Mouse (Mus musculus): ENCODE data around the gene Gm10570. TPM values are rescaled to one million over a fixed set of nuclear protein-coding genes. Genes with fewer than 3 reads are reported as not detected.
A peak's percentile ranks its signal among the peaks of the same experiment; 100 is the strongest.

Gene Gm10570
- not detected in 2 replicates for polyA plus RNA-seq (2014; fragmentation: Nextera tagmentation; extraction: Ambion mirVana)

GRCm38 (mm10) chr4:130308231-130309081 is at the start of gene Gm10570, which contains the start of gene Fabp3:
Gene Gm10570 (minus strand): TSS chr4:130308674.
Gene Fabp3 (plus strand): TSS chr4:130308595.
- no peaks in the 10 kb centered on the region for H3K9me3 ChIP-seq (ENCODE audit: control insufficient read depth, low read length)
- peaks cover 41% of the 10 kb centered on the region for H3K27me3 ChIP-seq (ENCODE audit: control insufficient read depth, insufficient read depth, low read length)
- WGBS, result under 1% methylated on average over 52 of the region's 52 CpGs
- peaks cover 12% of the 10 kb centered on the region for H3K4me1 ChIP-seq (ENCODE audit: control insufficient read depth, insufficient read depth, low read length)
- peak within 1 kb of the TSS; percentile 40 for H3K4me3 ChIP-seq (ENCODE audit: low read depth, low read length)
- ATAC-seq (ENCODE audit: insufficient read depth, low FRiP score, low TSS enrichment) (no peak; the same call in 1 of the 2 replicates), DNase-seq (ENCODE audit: low spot score) (peak; percentile 73)
- no peaks in the 10 kb centered on the region for H3K36me3 ChIP-seq (ENCODE audit: control insufficient read depth, insufficient read depth, low read length)
- H3K9ac ChIP-seq (ENCODE audit: low read length), result peak within 1 kb of the TSS; percentile 49
- H3K27ac ChIP-seq (ENCODE audit: low read depth, low read length), result no peak within 1 kb of the TSS
- H3K4me2 ChIP-seq (ENCODE audit: low read depth), result peak within 1 kb of the TSS; percentile 79

DNA sequence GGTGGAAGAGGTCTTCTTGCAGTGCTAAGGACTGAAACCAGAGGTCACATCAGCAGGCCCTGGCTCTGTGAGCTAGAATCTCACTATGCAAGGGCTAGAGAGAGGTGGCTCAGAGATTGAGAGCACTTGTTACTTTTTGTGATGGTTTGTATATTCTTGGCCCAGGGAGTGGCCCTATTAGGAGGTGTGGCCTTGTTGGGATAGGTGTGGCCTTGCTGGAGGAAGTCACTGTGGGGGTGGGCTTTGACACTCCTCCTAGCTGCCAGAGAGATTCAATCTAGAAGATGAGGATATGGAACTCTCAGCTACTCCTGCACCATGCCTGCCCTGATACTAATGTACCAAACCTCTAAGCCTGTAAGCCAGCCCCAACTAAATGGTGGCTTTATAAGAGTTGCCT is 49.5 kb upstream of the Gm10570 start:
- no peak overlapping the region for H3K9ac ChIP-seq (ENCODE audit: low read length)
- H3K27ac ChIP-seq (ENCODE audit: low read depth, low read length), result no peak overlapping the region
- H3K4me3 ChIP-seq (ENCODE audit: low read depth, low read length), result no peak overlapping the region
- H3K36me3 ChIP-seq (ENCODE audit: control insufficient read depth, insufficient read depth, low read length), result peaks cover 2% of the 10 kb centered on the region
- ATAC-seq (ENCODE audit: insufficient read depth, low FRiP score, low TSS enrichment) (no peak), DNase-seq (ENCODE audit: low spot score) (no peak)
- no peaks in the 10 kb centered on the region for H3K27me3 ChIP-seq (ENCODE audit: control insufficient read depth, insufficient read depth, low read length)
- no peaks in the 10 kb centered on the region for H3K9me3 ChIP-seq (ENCODE audit: control insufficient read depth, low read length)
- peaks cover 16% of the 10 kb centered on the region for H3K4me1 ChIP-seq (ENCODE audit: control insufficient read depth, insufficient read depth, low read length)
- H3K4me2 ChIP-seq (ENCODE audit: low read depth), result no peak overlapping the region

GRCm38 (mm10) chr4:130352588-130352987 is 44.1 kb upstream of the Gm10570 start:
- no peak for DNase-seq (ENCODE audit: low spot score)
- Histone ChIP-seq H3K4me3 (ENCODE audit: low read depth, low read length) (no peak overlapping the region), H3K36me3 (ENCODE audit: control insufficient read depth, insufficient read depth, low read length) (peaks cover 14% of the 10 kb centered on the region), H3K9me3 (ENCODE audit: control insufficient read depth, low read length) (no peaks in the 10 kb centered on the region), H3K27me3 (ENCODE audit: control insufficient read depth, insufficient read depth, low read length) (no peaks in the 10 kb centered on the region), H3K4me1 (ENCODE audit: control insufficient read depth, insufficient read depth, low read length) (no peaks in the 10 kb centered on the region), H3K27ac (ENCODE audit: low read depth, low read length) (no peak overlapping the region), H3K4me2 (ENCODE audit: low read depth) (no peak overlapping the region), H3K9ac (ENCODE audit: low read length) (no peak overlapping the region)
- 93% methylated on average over 7 of the region's 7 CpGs for WGBS
- ATAC-seq (ENCODE audit: insufficient read depth, low FRiP score, low TSS enrichment), result no peak

- ATAC-seq (ENCODE audit: insufficient read depth, low FRiP score, low TSS enrichment), result no peak
- no peak for DNase-seq (ENCODE audit: low spot score)
- Histone ChIP-seq H3K4me3 (ENCODE audit: low read depth, low read length) (no peak overlapping the region), H3K9ac (ENCODE audit: low read length) (no peak overlapping the region), H3K4me1 (ENCODE audit: control insufficient read depth, insufficient read depth, low read length) (no peaks in the 10 kb centered on the region), H3K27me3 (ENCODE audit: control insufficient read depth, insufficient read depth, low read length) (no peaks in the 10 kb centered on the region), H3K4me2 (ENCODE audit: low read depth) (no peak overlapping the region), H3K9me3 (ENCODE audit: control insufficient read depth, low read length) (no peaks in the 10 kb centered on the region), H3K27ac (ENCODE audit: low read depth, low read length) (no peak overlapping the region), H3K36me3 (ENCODE audit: control insufficient read depth, insufficient read depth, low read length) (peaks cover 14% of the 10 kb centered on the region)
- WGBS, result 89% methylated on average over 16 of the region's 16 CpGs
Measured at GRCm38 (mm10) chr4:130350690-130351422, 42.4 kb upstream of the Gm10570 start.

- Histone ChIP-seq H3K27me3 (ENCODE audit: control insufficient read depth, insufficient read depth, low read length) (no peaks in the 10 kb centered on the region), H3K36me3 (ENCODE audit: control insufficient read depth, insufficient read depth, low read length) (peaks cover 14% of the 10 kb centered on the region), H3K4me3 (ENCODE audit: low read depth, low read length) (no peak overlapping the region), H3K4me1 (ENCODE audit: control insufficient read depth, insufficient read depth, low read length) (no peaks in the 10 kb centered on the region), H3K9me3 (ENCODE audit: control insufficient read depth, low read length) (no peaks in the 10 kb centered on the region), H3K9ac (ENCODE audit: low read length) (no peak overlapping the region), H3K27ac (ENCODE audit: low read depth, low read length) (no peak overlapping the region), H3K4me2 (ENCODE audit: low read depth) (no peak overlapping the region)
- ATAC-seq (ENCODE audit: insufficient read depth, low FRiP score, low TSS enrichment), result no peak
- no peak for DNase-seq (ENCODE audit: low spot score)
- 92% methylated on average over 6 of the region's 6 CpGs for WGBS
Measured at GRCm38 (mm10) chr4:130349666-130350065, 41.2 kb upstream of the Gm10570 start.

- 36% methylated on average over 4 of the region's 4 CpGs for WGBS
- H3K36me3 ChIP-seq (ENCODE audit: control insufficient read depth, insufficient read depth, low read length), result peaks cover 8% of the 10 kb centered on the region
- H3K27me3 ChIP-seq (ENCODE audit: control insufficient read depth, insufficient read depth, low read length), result no peaks in the 10 kb centered on the region
- H3K9ac ChIP-seq (ENCODE audit: low read length), result no peak overlapping the region
- DNase-seq (ENCODE audit: low spot score), result peak; percentile 53
- H3K4me3 ChIP-seq (ENCODE audit: low read depth, low read length), result no peak overlapping the region
- no peaks in the 10 kb centered on the region for H3K4me1 ChIP-seq (ENCODE audit: control insufficient read depth, insufficient read depth, low read length)
- no peak for ATAC-seq (ENCODE audit: insufficient read depth, low FRiP score, low TSS enrichment)
- H3K4me2 ChIP-seq (ENCODE audit: low read depth), result no peak overlapping the region
- no peak overlapping the region for H3K27ac ChIP-seq (ENCODE audit: low read depth, low read length)
- H3K9me3 ChIP-seq (ENCODE audit: control insufficient read depth, low read length), result no peaks in the 10 kb centered on the region
Measured at GRCm38 (mm10) chr4:130341691-130342090, 33.2 kb upstream of the Gm10570 start.

DNA sequence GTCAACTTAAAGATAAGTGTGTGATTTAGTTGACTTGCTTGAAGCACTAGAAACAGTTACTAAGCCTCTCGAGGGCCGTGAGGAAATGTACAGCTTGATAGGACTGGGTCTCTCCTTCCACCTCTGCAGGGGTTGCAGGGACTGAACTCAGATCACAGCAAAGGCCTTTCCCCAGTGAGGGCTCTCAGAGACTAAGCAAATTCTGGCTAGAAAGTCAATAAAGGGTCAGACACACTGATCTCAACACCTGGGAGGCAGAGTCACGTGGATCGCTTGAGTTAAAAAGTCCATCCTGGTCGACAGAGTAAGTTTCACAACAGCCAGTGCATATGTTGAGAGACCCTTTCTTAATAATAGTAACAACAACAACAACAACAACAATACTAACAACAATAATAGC is 27.4 kb upstream of the Gm10570 start:
- ATAC-seq (ENCODE audit: insufficient read depth, low FRiP score, low TSS enrichment) (no peak), DNase-seq (ENCODE audit: low spot score) (no peak)
- H3K4me2 ChIP-seq (ENCODE audit: low read depth), result no peak overlapping the region
- WGBS, result 92% methylated on average over 5 of the region's 5 CpGs
- H3K9ac ChIP-seq (ENCODE audit: low read length), result no peak overlapping the region
- no peak overlapping the region for H3K4me3 ChIP-seq (ENCODE audit: low read depth, low read length)
- H3K36me3 ChIP-seq (ENCODE audit: control insufficient read depth, insufficient read depth, low read length), result peaks cover 10% of the 10 kb centered on the region
- no peak overlapping the region for H3K27ac ChIP-seq (ENCODE audit: low read depth, low read length)
- H3K27me3 ChIP-seq (ENCODE audit: control insufficient read depth, insufficient read depth, low read length), result no peaks in the 10 kb centered on the region
- H3K4me1 ChIP-seq (ENCODE audit: control insufficient read depth, insufficient read depth, low read length), result no peaks in the 10 kb centered on the region
- H3K9me3 ChIP-seq (ENCODE audit: control insufficient read depth, low read length), result no peaks in the 10 kb centered on the region

DNA sequence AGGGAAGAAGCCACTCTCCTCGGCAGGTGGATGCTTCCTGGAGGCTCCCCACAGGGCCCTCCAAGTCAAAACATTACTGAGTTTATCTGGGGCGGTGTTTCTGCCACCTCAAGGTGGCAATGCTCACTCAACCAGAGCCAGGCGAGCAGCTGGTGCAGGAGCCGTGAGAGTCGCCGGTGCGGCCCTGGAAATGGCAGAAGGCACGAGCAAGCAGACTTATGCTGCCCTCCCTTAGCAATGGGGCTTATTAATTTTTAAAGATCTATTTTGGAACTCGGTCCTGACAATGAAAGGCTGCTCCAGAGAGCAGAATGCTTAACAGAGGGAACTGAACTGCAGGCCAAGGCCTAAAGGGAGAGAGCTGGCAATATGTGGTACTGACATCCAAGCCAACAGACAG is 18.9 kb upstream of the Gm10570 start:
- peaks cover 5% of the 10 kb centered on the region; the same call in 1 of the 2 replicates for H3K36me3 ChIP-seq (ENCODE audit: control insufficient read depth, insufficient read depth, low read length)

More for the DNA sequence above, 18.9 kb upstream of the Gm10570 start:
- Histone ChIP-seq H3K9ac (ENCODE audit: low read length) (no peak overlapping the region), H3K9me3 (ENCODE audit: control insufficient read depth, low read length) (no peaks in the 10 kb centered on the region), H3K4me3 (ENCODE audit: low read depth, low read length) (no peak overlapping the region), H3K27me3 (ENCODE audit: control insufficient read depth, insufficient read depth, low read length) (no peaks in the 10 kb centered on the region), H3K4me2 (ENCODE audit: low read depth) (no peak overlapping the region), H3K27ac (ENCODE audit: low read depth, low read length) (no peak overlapping the region), H3K4me1 (ENCODE audit: control insufficient read depth, insufficient read depth, low read length) (no peaks in the 10 kb centered on the region)
- ATAC-seq (ENCODE audit: insufficient read depth, low FRiP score, low TSS enrichment) (no peak), DNase-seq (ENCODE audit: low spot score) (no peak)
- 87% methylated on average over 9 of the region's 9 CpGs for WGBS
